Comparison of ENCODE assay signal across 17 mouse cellular contexts in the genomic region with DNA sequence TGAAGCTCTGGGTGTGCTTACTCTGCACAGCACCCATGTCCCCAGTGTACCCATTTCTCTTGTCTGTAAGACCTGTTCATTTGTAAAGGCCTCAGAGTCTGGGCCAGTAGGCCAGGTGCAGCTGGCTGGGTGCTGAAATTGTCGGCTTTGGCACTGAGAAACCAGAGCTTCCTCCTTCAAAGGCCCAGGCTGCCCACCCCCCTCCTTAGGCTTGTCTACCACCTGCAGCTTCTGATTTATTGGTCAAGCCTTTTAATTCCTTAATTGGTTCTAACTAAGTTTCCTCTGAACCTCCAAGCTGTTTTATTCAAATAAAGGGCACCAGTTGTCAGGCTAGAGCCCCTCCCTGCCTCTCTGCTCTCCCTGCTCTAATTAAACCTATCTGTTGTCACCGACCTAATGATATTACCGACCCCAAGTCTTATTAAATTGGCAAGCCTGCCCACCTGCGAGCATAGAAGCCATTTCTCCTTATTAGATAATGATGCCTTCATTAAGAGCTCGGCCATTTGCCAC. TPM values are rescaled to one million over a fixed set of nuclear protein-coding genes. Genes with fewer than 3 reads are reported as not detected.
"Had no signal": no experiment of that assay in that cellular context is flagged by ENCODE, and none has a peak within 500 bp of the region (broad histone marks: within the 10 kb centered on the region; RNA-seq: fewer than 3 reads in every experiment).

No protein-coding gene starts in this region.

- H3K36me3 ChIP-seq: limb, embryonic 13.5 days; midbrain, embryonic 13.5 days had no signal

- H3K27ac ChIP-seq: layer of hippocampus, adult 2 months; limb, embryonic 13.5 days; liver, embryonic 14.5 days; midbrain, embryonic 13.5 days had no signal

- H3K9ac ChIP-seq: limb, embryonic 13.5 days; liver, embryonic 14.5 days; midbrain, embryonic 13.5 days had no signal

- H3K4me2 ChIP-seq: limb, embryonic 13.5 days; midbrain, embryonic 13.5 days had no signal

- DNase-seq: kidney, adult 9 months; kidney, postnatal 10 days; kidney, postnatal 4 days; left cerebral cortex, postnatal 4 days; lung, adult 18-20 months; lung, postnatal 36 days; right cerebral cortex, postnatal 4 days; spleen, adult 18-20 months; thymus, adult 18-20 months; thymus, postnatal 14 days had no signal

- H3K4me3 ChIP-seq: layer of hippocampus, adult 2 months; limb, embryonic 13.5 days; midbrain, embryonic 13.5 days had no signal

- H3K9me3 ChIP-seq: limb, embryonic 13.5 days; midbrain, embryonic 13.5 days had no signal

- ATAC-seq: midbrain, embryonic 13.5 days had no signal

RNA-seq across cellular contexts. Expression of a gene that starts 5.0 kb away (rescaled TPM):
- total RNA-seq: megakaryocyte progenitor cell, adult 5-6 weeks; monocyte, adult 5-6 weeks had no signal
- polyA plus RNA-seq: liver, adult 2 months had no signal
